In the genomic region with DNA sequence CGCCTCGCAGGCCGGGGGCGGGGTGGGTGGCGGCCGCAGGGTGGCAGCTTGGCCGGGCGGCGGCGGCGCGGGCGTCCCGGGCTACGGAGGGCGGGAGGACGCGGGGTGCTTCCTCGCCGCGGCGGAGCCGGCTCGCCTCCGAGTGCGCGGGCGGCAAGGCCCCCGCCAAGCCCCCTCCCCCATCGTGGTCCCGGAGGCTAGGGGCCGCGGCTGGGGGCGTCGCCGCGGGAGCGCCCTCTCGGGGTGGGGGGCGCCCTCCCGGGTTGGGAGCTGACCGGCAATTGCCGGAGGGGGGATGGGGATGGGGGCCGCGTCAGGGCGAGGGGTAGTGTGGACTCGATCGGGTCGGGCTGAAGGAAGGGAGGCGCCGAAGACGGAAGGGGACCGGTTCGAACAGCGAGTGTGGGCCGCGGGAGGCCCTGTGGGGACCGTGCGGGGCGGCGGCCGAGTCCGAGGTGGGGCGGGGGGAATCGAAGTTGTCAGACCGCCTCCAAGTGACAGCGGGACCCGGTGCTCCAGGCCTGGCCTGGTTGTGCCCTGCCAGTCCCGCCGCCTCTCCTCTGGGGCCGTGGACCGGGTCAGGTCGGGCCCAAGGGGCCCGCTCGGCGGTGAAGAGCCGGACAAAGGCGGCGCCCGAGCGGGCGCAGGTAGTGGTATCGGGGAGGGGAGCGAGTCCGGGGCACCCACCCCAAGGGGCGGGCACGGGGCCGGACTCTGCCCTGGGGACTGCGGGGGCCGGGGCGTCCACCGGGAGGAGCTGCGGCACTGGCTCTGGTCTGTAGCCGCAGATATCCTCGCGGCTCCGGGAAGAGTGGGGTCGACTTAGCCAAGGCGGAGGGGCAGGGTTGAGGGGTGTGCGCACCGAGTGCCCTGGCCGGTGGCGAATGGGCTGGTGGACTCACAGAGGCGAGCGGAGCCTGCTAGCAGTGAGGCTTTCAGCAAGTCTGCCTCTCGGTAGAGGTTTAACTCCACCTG, we compare ENCODE assay signal across 8 mouse cellular contexts. TPM values are rescaled to one million over a fixed set of nuclear protein-coding genes. Genes with fewer than 3 reads are reported as not detected.
DNase-seq lines count a peak whose midpoint lies in the region; ATAC-seq lines count a peak whose summit lies in the region.

No protein-coding gene starts in this region.

- H3K36me3 ChIP-seq in forebrain, embryonic 12.5 days (replicated peaks) = no peaks in the 10 kb centered on the region
- H3K36me3 ChIP-seq in hindbrain, embryonic 12.5 days = no peaks in the 10 kb centered on the region
- H3K36me3 ChIP-seq in limb, embryonic 15.5 days = no peaks in the 10 kb centered on the region
- H3K36me3 ChIP-seq in midbrain, embryonic 15.5 days (replicated peaks) = no peaks in the 10 kb centered on the region

- peak; percentile 97 for DNase-seq in heart, adult 11 months
- no peak for DNase-seq in heart, adult 8-10 months (ENCODE audit: low spot score)
- DNase-seq in adrenal gland, postnatal 36 days = peak; percentile 82 to 85
- peak; percentile 70 for DNase-seq in testis, postnatal 10 days (ENCODE audit: low spot score)

- peaks cover 43% of the 10 kb centered on the region for H3K27me3 ChIP-seq in forebrain, embryonic 12.5 days
- H3K27me3 ChIP-seq in hindbrain, embryonic 12.5 days = peaks cover 38% of the 10 kb centered on the region
- H3K27me3 ChIP-seq in limb, embryonic 15.5 days = peaks cover 46% of the 10 kb centered on the region
- peaks cover 26% of the 10 kb centered on the region for H3K27me3 ChIP-seq in midbrain, embryonic 15.5 days (replicated peaks)

- peaks cover 55% of the 10 kb centered on the region for H3K4me1 ChIP-seq in forebrain, embryonic 12.5 days
- H3K4me1 ChIP-seq in hindbrain, embryonic 12.5 days = peaks cover 58% of the 10 kb centered on the region
- peaks cover 42% of the 10 kb centered on the region for H3K4me1 ChIP-seq in limb, embryonic 15.5 days
- H3K4me1 ChIP-seq in midbrain, embryonic 15.5 days = peaks cover 51% of the 10 kb centered on the region

- peak overlapping the region; percentile 96 for H3K4me3 ChIP-seq in forebrain, embryonic 12.5 days (replicated peaks)
- H3K4me3 ChIP-seq in hindbrain, embryonic 12.5 days = peak overlapping the region; percentile 96
- peak overlapping the region; percentile 91 for H3K4me3 ChIP-seq in limb, embryonic 15.5 days
- peak overlapping the region; percentile 94 for H3K4me3 ChIP-seq in midbrain, embryonic 15.5 days

- peak overlapping the region; percentile 95 for H3K9ac ChIP-seq in forebrain, embryonic 12.5 days
- peak overlapping the region; percentile 93 for H3K9ac ChIP-seq in hindbrain, embryonic 12.5 days
- H3K9ac ChIP-seq in limb, embryonic 15.5 days = peak overlapping the region; percentile 81
- peak overlapping the region; percentile 85 for H3K9ac ChIP-seq in midbrain, embryonic 15.5 days

- peak overlapping the region; percentile 89 for H3K27ac ChIP-seq in forebrain, embryonic 12.5 days
- H3K27ac ChIP-seq in hindbrain, embryonic 12.5 days = peak overlapping the region; percentile 93
- peak overlapping the region; percentile 76 for H3K27ac ChIP-seq in limb, embryonic 15.5 days
- peak overlapping the region; percentile 87 for H3K27ac ChIP-seq in midbrain, embryonic 15.5 days

- WGBS in forebrain, embryonic 12.5 days = under 1% methylated on average over 104 of the region's 106 CpGs
- 1% methylated on average over 81 of the region's 106 CpGs for WGBS in hindbrain, embryonic 12.5 days
- WGBS in limb, embryonic 15.5 days = under 1% methylated on average over 93 of the region's 106 CpGs
- WGBS in midbrain, embryonic 15.5 days = under 1% methylated on average over 75 of the region's 106 CpGs

- H3K9me3 ChIP-seq in forebrain, embryonic 12.5 days = no peaks in the 10 kb centered on the region
- no peaks in the 10 kb centered on the region for H3K9me3 ChIP-seq in hindbrain, embryonic 12.5 days (replicated peaks)
- no peaks in the 10 kb centered on the region for H3K9me3 ChIP-seq in limb, embryonic 15.5 days
- no peaks in the 10 kb centered on the region for H3K9me3 ChIP-seq in midbrain, embryonic 15.5 days

- ATAC-seq in forebrain, embryonic 12.5 days (ENCODE audit: low FRiP score) = peak; percentile 21
- peak; percentile 24 for ATAC-seq in hindbrain, embryonic 12.5 days (ENCODE audit: low FRiP score)
- no peak for ATAC-seq in limb, embryonic 15.5 days (ENCODE audit: insufficient number of reproducible peaks, low FRiP score, low TSS enrichment, low read depth)
- peak; percentile 10 for ATAC-seq in midbrain, embryonic 15.5 days (replicated peaks)

- peak overlapping the region; percentile 93 for H3K4me2 ChIP-seq in forebrain, embryonic 12.5 days
- H3K4me2 ChIP-seq in hindbrain, embryonic 12.5 days (replicated peaks) = peak overlapping the region; percentile 71
- H3K4me2 ChIP-seq in limb, embryonic 15.5 days = peak overlapping the region; percentile 98
- peak overlapping the region; percentile 96 for H3K4me2 ChIP-seq in midbrain, embryonic 15.5 days

RNA-seq across cellular contexts. Expression of a gene that starts 2.2 kb away (rescaled TPM):
- total RNA-seq in heart, adult 8-10 months (2022) = 10 to 100 TPM; 14.0 to 21.2 (median 15.9) TPM
- 10 to 100 TPM; 40.3 to 42.3 TPM for total RNA-seq in adrenal gland, postnatal 36 days (2021)
- 5.5 TPM in 2 replicates for polyA plus RNA-seq in forebrain, embryonic 12.5 days (2016; fragmentation: Nextera tagmentation; extraction: Ambion mirVana)
- 6.7 and 6.8 TPM in 2 replicates for polyA plus RNA-seq in hindbrain, embryonic 12.5 days (2016; fragmentation: Nextera tagmentation; extraction: Ambion mirVana)
- polyA plus RNA-seq in limb, embryonic 15.5 days (2015; fragmentation: Nextera tagmentation; extraction: Ambion mirVana) = 5.7 and 6.4 TPM in 2 replicates
- 8.4 and 8.8 TPM in 2 replicates for polyA plus RNA-seq in midbrain, embryonic 15.5 days (2015; fragmentation: Nextera tagmentation; extraction: Ambion mirVana)

RNA-seq across cellular contexts. Expression of a gene that starts 24.0 kb away (rescaled TPM):
- total RNA-seq in heart, adult 8-10 months (2022) = 1 to 10 TPM; 5.7 to 9.2 (median 8.4) TPM
- 10 to 100 TPM in 1 of 2 experiments, 1 to 10 TPM in 1; 9.7 to 15.0 TPM for total RNA-seq in adrenal gland, postnatal 36 days (2021)
- 12.9 and 14.7 TPM in 2 replicates for polyA plus RNA-seq in forebrain, embryonic 12.5 days (2016; fragmentation: Nextera tagmentation; extraction: Ambion mirVana)
- 26.9 and 29.6 TPM in 2 replicates for polyA plus RNA-seq in hindbrain, embryonic 12.5 days (2016; fragmentation: Nextera tagmentation; extraction: Ambion mirVana)
- polyA plus RNA-seq in limb, embryonic 15.5 days (2015; fragmentation: Nextera tagmentation; extraction: Ambion mirVana) = 41.2 and 47.0 TPM in 2 replicates
- 4.7 and 6.0 TPM in 2 replicates for polyA plus RNA-seq in midbrain, embryonic 15.5 days (2015; fragmentation: Nextera tagmentation; extraction: Ambion mirVana)

RNA-seq across cellular contexts. Expression of a gene that starts 40.6 kb away (rescaled TPM):
- 100 to 1,000 TPM; 383 to 490 (median 481) TPM for total RNA-seq in heart, adult 8-10 months (2022)
- 100 to 1,000 TPM; 171 to 443 TPM for total RNA-seq in adrenal gland, postnatal 36 days (2021)
- 50.8 and 56.3 TPM in 2 replicates for polyA plus RNA-seq in forebrain, embryonic 12.5 days (2016; fragmentation: Nextera tagmentation; extraction: Ambion mirVana)
- 53.8 and 56.8 TPM in 2 replicates for polyA plus RNA-seq in hindbrain, embryonic 12.5 days (2016; fragmentation: Nextera tagmentation; extraction: Ambion mirVana)
- 66.7 and 70.7 TPM in 2 replicates for polyA plus RNA-seq in limb, embryonic 15.5 days (2015; fragmentation: Nextera tagmentation; extraction: Ambion mirVana)
- 43.0 and 50.4 TPM in 2 replicates for polyA plus RNA-seq in midbrain, embryonic 15.5 days (2015; fragmentation: Nextera tagmentation; extraction: Ambion mirVana)
